In genomic region chr2:170852337-170852736, GRCm38 (mm10) we compare ENCODE assay signal across 26 mouse cellular contexts.
DNase-seq lines count a peak whose midpoint lies in the region; ATAC-seq and TF ChIP-seq lines count a peak whose summit lies in the region.
"Had no signal": no experiment of that assay in that cellular context is flagged by ENCODE, and none has a peak within 500 bp of the region (broad histone marks: within the 10 kb centered on the region; RNA-seq: fewer than 3 reads in every experiment).

No protein-coding gene starts in this region.

- 0 out of 2 replicates have a peak overlapping the region, but pooled peaks have one; percentile 46 for H3K27ac ChIP-seq in heart, embryonic 11.5 days (ENCODE audit: low read depth, low read length)
- H3K27ac ChIP-seq in heart, embryonic 14.5 days (replicated peaks in 1 of 2; ENCODE audit: control insufficient read depth in 1 of 2, insufficient read depth in 1 of 2, low read depth in 2 of 2, low read length in 2 of 2): peak overlapping the region; percentile 81 to 83
- peak overlapping the region; percentile 66 for H3K27ac ChIP-seq in heart, postnatal 0 days (ENCODE audit: low read depth)
- H3K27ac ChIP-seq: embryonic facial prominence, embryonic 10.5 days; embryonic facial prominence, embryonic 13.5 days; forebrain, embryonic 12.5 days; forebrain, embryonic 15.5 days; hindbrain, embryonic 14.5 days; hindbrain, postnatal 0 days had no signal

- TF ChIP-seq CTCF in heart, postnatal 0 days (IDR thresholded peaks at IDR 0.05; ENCODE audit: low read depth): no peak

- H3K4me3 ChIP-seq in heart, embryonic 11.5 days (ENCODE audit: low read depth, low read length): no peak overlapping the region
- no peak overlapping the region for H3K4me3 ChIP-seq in heart, embryonic 14.5 days (ENCODE audit: control insufficient read depth in 1 of 2, insufficient read depth in 1 of 2, low read depth in 1 of 2, low read length in 2 of 2)
- H3K4me3 ChIP-seq in heart, postnatal 0 days (ENCODE audit: low read depth, low read length): no peak overlapping the region
- H3K4me3 ChIP-seq: embryonic facial prominence, embryonic 10.5 days; embryonic facial prominence, embryonic 13.5 days; erythroblast, embryonic 14.5 days; forebrain, embryonic 12.5 days; forebrain, embryonic 15.5 days had no signal

- peaks cover 16% of the 10 kb centered on the region for H3K4me1 ChIP-seq in heart, embryonic 11.5 days (ENCODE audit: control insufficient read depth, insufficient read depth, low read length)
- H3K4me1 ChIP-seq in heart, embryonic 14.5 days (ENCODE audit: control insufficient read depth in 2 of 2, insufficient read depth in 2 of 2, low read length in 2 of 2): peaks cover 16 to 31% of the 10 kb centered on the region in 2 experiments
- H3K4me1 ChIP-seq in heart, postnatal 0 days (ENCODE audit: control insufficient read depth, insufficient read depth): peaks cover 15% of the 10 kb centered on the region; the same call in 1 of the 2 replicates

- no peak for TF ChIP-seq EP300 in heart, postnatal 0 days (IDR thresholded peaks at IDR 0.05; ENCODE audit: low read depth)

- H3K36me3 ChIP-seq in heart, embryonic 11.5 days (ENCODE audit: control insufficient read depth, insufficient read depth, low read length): no peaks in the 10 kb centered on the region
- H3K36me3 ChIP-seq in heart, embryonic 14.5 days (ENCODE audit: control insufficient read depth, insufficient read depth, low read length): no peaks in the 10 kb centered on the region
- no peaks in the 10 kb centered on the region for H3K36me3 ChIP-seq in heart, postnatal 0 days (replicated peaks; ENCODE audit: control insufficient read depth, insufficient read depth, low read length)
- H3K36me3 ChIP-seq: embryonic facial prominence, embryonic 10.5 days; embryonic facial prominence, embryonic 13.5 days; forebrain, embryonic 12.5 days; forebrain, embryonic 15.5 days had no signal

- no peak for DNase-seq in heart, adult 9 months (ENCODE audit: low spot score in 2 of 2)
- DNase-seq in heart, adult 11 months: no peak
- peak; percentile 56 for DNase-seq in heart, postnatal 0 days (ENCODE audit: low spot score)
- DNase-seq in left cerebral cortex, adult 9 months (ENCODE audit: low spot score in 2 of 2): no peak
- DNase-seq: adrenal gland, adult 2 months; adrenal gland, postnatal 25 days; cerebellum, adult 11-12 months; cerebellum, adult 8-10 months; cerebellum, postnatal 10 days; cerebellum, postnatal 36 days; embryo, embryonic 11 days; gastrocnemius, postnatal 25 days; kidney, adult 18-20 months; kidney, adult 9 months had no signal

- no peaks in the 10 kb centered on the region for H3K27me3 ChIP-seq in heart, embryonic 11.5 days (ENCODE audit: control insufficient read depth, insufficient read depth, low read length)
- no peaks in the 10 kb centered on the region for H3K27me3 ChIP-seq in heart, embryonic 14.5 days (ENCODE audit: control insufficient read depth, insufficient read depth, low read length)
- no peaks in the 10 kb centered on the region for H3K27me3 ChIP-seq in heart, postnatal 0 days (ENCODE audit: control insufficient read depth, insufficient read depth, low read length)
- H3K27me3 ChIP-seq: embryonic facial prominence, embryonic 13.5 days; forebrain, embryonic 15.5 days had no signal

- 68% methylated on average over 6 of the region's 6 CpGs for WGBS in heart, embryonic 11.5 days (ENCODE audit: insufficient replicate concordance)
- WGBS in heart, embryonic 14.5 days: 37% methylated on average over 6 of the region's 6 CpGs
- 35% methylated on average over 6 of the region's 6 CpGs for WGBS in heart, postnatal 0 days

- H3K4me2 ChIP-seq in heart, embryonic 11.5 days: no peak overlapping the region
- no peak overlapping the region for H3K4me2 ChIP-seq in heart, embryonic 14.5 days (ENCODE audit: low read length)
- no peak overlapping the region for H3K4me2 ChIP-seq in heart, postnatal 0 days (ENCODE audit: low read depth, low read length)
- H3K4me2 ChIP-seq: embryonic facial prominence, embryonic 13.5 days; forebrain, embryonic 12.5 days; forebrain, embryonic 15.5 days; hindbrain, embryonic 14.5 days had no signal

- no peak overlapping the region for H3K9ac ChIP-seq in heart, embryonic 11.5 days (ENCODE audit: low read depth, low read length)
- H3K9ac ChIP-seq in heart, embryonic 14.5 days (ENCODE audit: low read length): no peak overlapping the region; the same call in 1 of the 2 replicates
- H3K9ac ChIP-seq in heart, postnatal 0 days (replicated peaks; ENCODE audit: low read depth, low read length): no peak overlapping the region
- H3K9ac ChIP-seq: embryonic facial prominence, embryonic 13.5 days; forebrain, embryonic 12.5 days; forebrain, embryonic 15.5 days; hindbrain, embryonic 14.5 days had no signal

- H3K9me3 ChIP-seq in heart, embryonic 11.5 days (replicated peaks; ENCODE audit: control insufficient read depth, low read length): no peaks in the 10 kb centered on the region
- 0 out of 2 replicates have a peak, but pooled peaks cover 4% of the 10 kb centered on the region for H3K9me3 ChIP-seq in heart, embryonic 14.5 days (ENCODE audit: control insufficient read depth, low read length)
- H3K9me3 ChIP-seq in heart, postnatal 0 days (replicated peaks; ENCODE audit: control insufficient read depth, low read length): no peaks in the 10 kb centered on the region
- H3K9me3 ChIP-seq: embryonic facial prominence, embryonic 10.5 days; forebrain, embryonic 15.5 days had no signal

- ATAC-seq in heart, embryonic 11.5 days (replicated peaks; ENCODE audit: insufficient number of reproducible peaks, low FRiP score, low TSS enrichment): no peak
- ATAC-seq in heart, embryonic 14.5 days (ENCODE audit: insufficient number of reproducible peaks, insufficient read depth, low FRiP score, low read depth): no peak
- ATAC-seq in heart, postnatal 0 days (ENCODE audit: insufficient read depth, low read depth): peak; percentile 69; the same call in 1 of the 2 replicates
- ATAC-seq: CD4-positive, CD25-positive, alpha-beta regulatory T cell, adult 4 months; forebrain, embryonic 15.5 days; hindbrain, postnatal 0 days; inflammation-experienced regulatory T-cells, adult 6 months; intestine, embryonic 16.5 days had no signal
